Mouse (Mus musculus) spleen, adult 18-20 months (tissue): ENCODE measurements around the gene Olfr1225.
"Not testable (repeated sequence)": the region's sequence is repeated elsewhere in the genome, so short reads cannot be mapped to it uniquely, and the experiment has no call there.

Experiments
- DNase-seq, 2 experiments: peaks; one replicate each; pipeline ENCODE4 v3.0.0; 2022; ENCODE audit warnings: mixed read lengths in 2 of 2

Olfr1225 gene

DNA sequence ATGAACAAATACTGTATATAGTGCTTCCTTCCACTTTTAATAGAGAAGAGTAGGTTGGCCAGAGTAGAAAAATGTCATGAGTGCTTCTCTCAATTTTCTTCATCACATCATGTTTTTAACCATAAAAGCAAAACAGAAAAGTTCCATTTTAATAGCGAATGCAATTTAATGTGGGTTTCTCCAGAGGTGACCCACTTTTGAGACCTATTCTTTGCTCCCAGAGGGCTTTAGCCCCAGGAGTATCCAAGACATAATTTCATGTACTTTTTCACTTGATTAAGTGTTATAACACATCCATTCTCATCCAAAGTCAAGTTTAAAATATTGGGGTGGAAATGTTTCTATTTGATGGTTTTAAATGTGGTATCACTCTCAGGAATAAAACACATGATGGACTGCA, at the start of gene Olfr1225:
Gene Olfr1225 (minus strand): TSS at position 101 of the 400 bp plus-strand sequence.
- DNase-seq: no peak

DNA sequence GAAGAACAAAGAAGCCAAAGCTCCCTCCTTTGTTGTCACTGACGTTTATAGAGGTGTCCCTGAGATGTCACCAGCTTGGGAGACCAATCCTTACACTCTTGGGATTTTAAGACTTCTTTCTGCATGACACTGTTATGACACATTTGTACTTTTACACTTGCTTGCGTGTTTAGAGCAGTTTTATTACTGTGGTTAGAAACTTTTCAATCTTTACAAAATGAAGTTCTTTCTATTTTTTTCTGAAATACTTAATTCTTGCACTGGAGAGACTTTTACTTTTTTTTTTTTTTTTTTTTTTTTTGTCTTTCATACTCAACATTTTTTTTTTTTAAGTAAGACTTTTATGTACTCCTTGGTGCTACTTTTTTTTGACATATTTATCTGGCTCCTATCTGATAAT, 25.5 kb upstream of the Olfr1225 start, which contains the start of gene Olfr1226:
Gene Olfr1226 (minus strand): TSS at position 101 of the 400 bp plus-strand sequence.
- DNase-seq: no peak

DNA sequence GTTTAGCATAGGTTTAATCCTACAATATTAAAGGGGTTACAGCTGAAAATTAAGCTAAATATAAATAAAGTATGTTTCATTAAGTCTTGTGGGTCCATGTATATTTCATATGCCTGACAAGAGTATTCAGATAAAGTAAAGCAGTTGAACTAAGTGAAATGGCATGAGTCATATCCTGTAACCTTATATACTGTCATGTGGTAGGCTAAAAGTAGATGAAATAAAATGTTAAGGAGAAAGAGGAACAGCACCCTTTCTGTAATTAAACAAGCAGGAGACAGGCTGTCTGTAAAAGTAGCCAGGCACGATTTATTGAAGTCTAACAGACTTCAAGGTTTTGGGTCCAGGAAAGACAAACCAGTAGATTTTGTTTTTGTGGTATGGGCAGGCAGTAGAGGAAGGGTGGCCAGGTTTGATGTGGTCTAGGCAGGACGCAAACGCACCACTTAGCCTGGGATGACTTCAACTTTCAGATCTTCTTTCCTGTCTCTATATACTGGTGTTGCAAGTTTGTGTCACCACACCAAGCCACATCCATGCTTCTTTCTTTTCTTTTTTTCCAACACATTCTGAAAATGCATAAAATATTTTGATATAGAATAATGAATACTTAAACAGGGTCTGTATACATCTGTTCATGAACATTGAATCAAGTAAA, 22.0 kb upstream of the Olfr1225 start:
- no peak for DNase-seq

GRCm38 (mm10) chr2:89164711-89165110, 9.8 kb downstream of the Olfr1225 start:
- DNase-seq: not testable (repeated sequence)

- DNase-seq: not testable (repeated sequence)
Observed at GRCm38 (mm10) chr2:89163991-89164390, 10.5 kb downstream of the Olfr1225 start, which contains the start of gene Olfr1224-ps1. Gene Olfr1224-ps1 (minus strand): TSS chr2:89164091.

DNA sequence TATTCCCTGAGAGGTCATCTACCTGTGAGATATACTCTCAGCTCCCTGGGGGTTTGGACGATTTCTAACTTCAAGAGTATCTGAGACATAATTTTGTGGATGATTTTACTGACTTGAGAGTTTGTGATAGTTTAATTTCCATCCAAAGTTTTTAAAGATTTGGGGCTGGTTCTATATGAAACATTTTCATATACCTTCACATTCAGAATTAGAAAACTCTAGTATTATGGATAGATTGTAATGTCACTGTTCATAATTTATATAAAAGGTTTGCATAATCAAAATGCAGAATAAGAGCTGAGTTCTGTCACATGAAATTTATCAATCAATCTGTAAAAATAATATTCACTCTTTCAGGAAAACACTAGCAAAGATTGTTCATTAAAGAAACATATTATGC, 23.0 kb downstream of the Olfr1225 start, which contains the start of gene Olfr1223:
Gene Olfr1223 (minus strand): TSS at position 101 of the 400 bp plus-strand sequence.
- DNase-seq: no peak

- DNase-seq: no peak
Observed at GRCm38 (mm10) chr2:89132954-89133353, 41.5 kb downstream of the Olfr1225 start, which contains the start of gene Olfr1222. Gene Olfr1222 (minus strand): TSS chr2:89133054.
